Mouse (Mus musculus) adrenal gland, postnatal 25 days (tissue): ENCODE data around the gene Eif4enif1. TPM values are rescaled to one million over a fixed set of nuclear protein-coding genes. Genes with fewer than 3 reads are reported as not detected.
"Not testable (repeated sequence)": the region's sequence is repeated elsewhere in the genome, so short reads cannot be mapped to it uniquely, and the experiment has no call there.

Experiments
- DNase-seq: peaks from one replicate; pipeline ENCODE4 v3.0.0; 2021; ENCODE audit warnings: mixed read lengths
- total RNA-seq: library from RNA; stranded (reverse); gene quantifications from 2 replicates; pipeline ENCODE4 v1.2.3, GENCODE M21; 2021

Eif4enif1 gene
- total RNA-seq, 1 experiment from 2014 or later = 67.3 TPM

- not testable (repeated sequence) for DNase-seq
Measured at GRCm38 (mm10) chr11:3181971-3182370, 20.2 kb upstream of the Eif4enif1 start.

- DNase-seq = not testable (repeated sequence)
Measured at GRCm38 (mm10) chr11:3182707-3183106, 19.5 kb upstream of the Eif4enif1 start.

GRCm38 (mm10) chr11:3193363-3193762, 8.8 kb upstream of the Eif4enif1 start, which contains the start of gene Sfi1:
Gene Sfi1, minus strand, starts transcription at chr11:3193463.
- no peak for DNase-seq

- not testable (repeated sequence) for DNase-seq
Measured at GRCm38 (mm10) chr11:3200636-3201035, 1.6 kb upstream of the Eif4enif1 start.

GRCm38 (mm10) chr11:3201326-3202230, 614 bp upstream of the Eif4enif1 start:
- no peak for DNase-seq

GRCm38 (mm10) chr11:3202781-3203441, 719 bp downstream of the Eif4enif1 start:
- DNase-seq = peak; percentile 44

GRCm38 (mm10) chr11:3203771-3204170, 1.6 kb downstream of the Eif4enif1 start:
- no peak for DNase-seq

- no peak for DNase-seq
Measured at GRCm38 (mm10) chr11:3205207-3205606, 3.0 kb downstream of the Eif4enif1 start.

- DNase-seq = no peak
Measured at GRCm38 (mm10) chr11:3206783-3207182, 4.6 kb downstream of the Eif4enif1 start.

GRCm38 (mm10) chr11:3212526-3212925, 10.3 kb downstream of the Eif4enif1 start:
- DNase-seq = no peak

GRCm38 (mm10) chr11:3223105-3223504, 20.9 kb downstream of the Eif4enif1 start:
- no peak for DNase-seq

- no peak for DNase-seq
Measured at GRCm38 (mm10) chr11:3227113-3227512, 24.9 kb downstream of the Eif4enif1 start.

GRCm38 (mm10) chr11:3232248-3232647, 30.1 kb downstream of the Eif4enif1 start:
- no peak for DNase-seq

- DNase-seq = no peak
Measured at GRCm38 (mm10) chr11:3233704-3234103, 31.5 kb downstream of the Eif4enif1 start.

GRCm38 (mm10) chr11:3235277-3235676, 33.1 kb downstream of the Eif4enif1 start:
- DNase-seq = no peak

GRCm38 (mm10) chr11:3242395-3242794, 40.2 kb downstream of the Eif4enif1 start:
- no peak for DNase-seq

- DNase-seq = no peak
Measured at GRCm38 (mm10) chr11:3243771-3244170, 41.6 kb downstream of the Eif4enif1 start.

- no peak for DNase-seq
Measured at GRCm38 (mm10) chr11:3247387-3247786, 45.2 kb downstream of the Eif4enif1 start.

GRCm38 (mm10) chr11:3259537-3259936, 57.3 kb downstream of the Eif4enif1 start:
- no peak for DNase-seq

- DNase-seq = no peak
Measured at GRCm38 (mm10) chr11:3265291-3266078, 63.3 kb downstream of the Eif4enif1 start.

- peak; percentile 95 for DNase-seq
Measured at GRCm38 (mm10) chr11:3266079-3266685, 64.0 kb downstream of the Eif4enif1 start, which contains the start of gene Drg1. Gene Drg1, minus strand, starts transcription at chr11:3266415.

- no peak for DNase-seq
Measured at GRCm38 (mm10) chr11:3267133-3267532, 64.9 kb downstream of the Eif4enif1 start.
